Mouse (Mus musculus): ENCODE measurements around the gene Wdr19.
"Not testable (repeated sequence)": the region's sequence is repeated elsewhere in the genome, so short reads cannot be mapped to it uniquely, and the experiment has no call there.

The Wdr19 gene

GRCm38 (mm10) chr5:65299623-65300022, 100.1 kb downstream of the Wdr19 start:
- DNase-seq (ENCODE audit: low spot score): not testable (repeated sequence)

GRCm38 (mm10) chr5:65300121-65300520, 100.6 kb downstream of the Wdr19 start:
- no peak for DNase-seq (ENCODE audit: low spot score)

GRCm38 (mm10) chr5:65305516-65305915, 106.0 kb downstream of the Wdr19 start:
- DNase-seq (ENCODE audit: low spot score): no peak

- DNase-seq (ENCODE audit: low spot score): no peak
Measured at GRCm38 (mm10) chr5:65308208-65308607, 108.7 kb downstream of the Wdr19 start.

GRCm38 (mm10) chr5:65308866-65309265, 109.4 kb downstream of the Wdr19 start:
- no peak for DNase-seq (ENCODE audit: low spot score)

Measured in urinary bladder, postnatal 10 days (tissue).